Mouse (Mus musculus): Measurements from ENCODE around the gene L3hypdh. TPM values are rescaled to one million over a fixed set of nuclear protein-coding genes. Genes with fewer than 3 reads are reported as not detected.

Gene L3hypdh
- polyA plus RNA-seq, 2 experiments = 5.2 to 6.0 TPM

DNA sequence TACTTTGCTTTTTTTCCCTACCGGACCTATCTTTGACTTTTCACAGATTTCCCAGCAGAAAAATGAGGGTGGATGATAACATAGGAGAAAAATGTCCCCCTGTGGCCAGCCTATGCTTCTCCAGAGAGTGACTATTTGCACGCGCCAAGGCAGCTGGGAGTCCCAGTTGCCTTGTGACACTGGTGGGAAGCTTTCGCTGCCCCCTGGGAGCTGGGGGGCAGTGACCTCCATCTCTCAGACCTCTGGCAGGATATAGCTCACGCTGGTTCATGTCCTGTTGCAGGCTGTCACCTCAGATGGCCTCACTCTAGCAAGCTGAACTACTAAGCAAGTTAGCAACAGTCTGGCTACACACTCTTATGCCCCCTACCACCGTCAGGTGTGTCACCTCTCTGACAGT, 53.4 kb downstream of the L3hypdh start:
- H3K4me1 ChIP-seq (replicated peaks; ENCODE audit: control insufficient read depth in 2 of 2, insufficient read depth in 2 of 2, low read length in 1 of 2) = peaks cover 0 to 7% of the 10 kb centered on the region in 2 experiments; a peak in 2 of 4 replicates
- no peak overlapping the region for H3K4me3 ChIP-seq (ENCODE audit: insufficient read depth in 1 of 2, low read depth in 2 of 2, low read length in 2 of 2)
- no peaks in the 10 kb centered on the region for H3K36me3 ChIP-seq (replicated peaks; ENCODE audit: control insufficient read depth, insufficient read depth, low read depth)
- no peak for ATAC-seq (ENCODE audit: insufficient read depth)
- no peak for DNase-seq (ENCODE audit: low read depth in 3 of 3, low spot score in 3 of 3)
- 67% methylated on average over 6 of the region's 6 CpGs for WGBS (ENCODE audit: insufficient replicate concordance)
- no peak overlapping the region for H3K27ac ChIP-seq
- no peak for TF ChIP-seq CTCF (IDR thresholded peaks at IDR 0.05; ENCODE audit: low read depth)
- TF ChIP-seq EP300 (IDR thresholded peaks at IDR 0.05; ENCODE audit: low read depth) = no peak
- no peaks in the 10 kb centered on the region for H3K27me3 ChIP-seq (ENCODE audit: control insufficient read depth, insufficient read depth, low read length)
- no peak overlapping the region for H3K4me2 ChIP-seq (ENCODE audit: low read depth)
- H3K9ac ChIP-seq (replicated peaks) = no peak overlapping the region
- no peaks in the 10 kb centered on the region for H3K9me3 ChIP-seq (ENCODE audit: control insufficient read depth, low read length)

DNA sequence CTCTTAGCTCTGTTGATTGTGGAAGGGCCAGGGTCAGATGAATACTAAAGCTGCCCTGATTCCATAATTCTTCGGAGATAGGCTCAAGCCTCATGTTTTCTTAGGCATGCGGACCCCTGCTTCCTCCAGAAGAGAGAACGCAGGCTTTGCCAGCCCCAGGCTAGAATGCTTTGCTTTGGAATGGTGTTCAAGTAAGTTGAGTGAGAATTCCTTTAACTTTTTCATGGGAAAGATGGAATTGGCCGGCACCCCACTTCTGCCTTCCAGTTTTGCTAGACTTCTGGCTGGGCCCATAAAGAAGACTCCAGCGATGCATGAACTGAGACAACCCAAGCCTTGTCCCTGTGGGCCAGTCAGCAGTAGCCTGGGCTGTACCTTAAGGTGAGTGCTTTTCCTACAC, 54.1 kb downstream of the L3hypdh start:
- 74% methylated on average over 5 of the region's 5 CpGs for WGBS (ENCODE audit: insufficient replicate concordance)
- no peaks in the 10 kb centered on the region for H3K27me3 ChIP-seq (ENCODE audit: control insufficient read depth, insufficient read depth, low read length)
- no peaks in the 10 kb centered on the region for H3K36me3 ChIP-seq (replicated peaks; ENCODE audit: control insufficient read depth, insufficient read depth, low read depth)
- TF ChIP-seq CTCF (IDR thresholded peaks at IDR 0.05; ENCODE audit: low read depth) (no peak), EP300 (IDR thresholded peaks at IDR 0.05; ENCODE audit: low read depth) (no peak)
- H3K4me1 ChIP-seq (replicated peaks; ENCODE audit: control insufficient read depth in 2 of 2, insufficient read depth in 2 of 2, low read length in 1 of 2) = peaks cover 0 to 1% of the 10 kb centered on the region in 2 experiments; a peak in 2 of 4 replicates
- no peak overlapping the region for H3K9ac ChIP-seq (replicated peaks)
- H3K4me2 ChIP-seq (ENCODE audit: low read depth) = no peak overlapping the region
- DNase-seq (ENCODE audit: low read depth in 3 of 3, low spot score in 3 of 3) = no peak
- H3K9me3 ChIP-seq (ENCODE audit: control insufficient read depth, low read length) = no peaks in the 10 kb centered on the region
- ATAC-seq (ENCODE audit: insufficient read depth) = no peak
- no peak overlapping the region for H3K27ac ChIP-seq
- no peak overlapping the region for H3K4me3 ChIP-seq (ENCODE audit: insufficient read depth in 1 of 2, low read depth in 2 of 2, low read length in 2 of 2)

DNA sequence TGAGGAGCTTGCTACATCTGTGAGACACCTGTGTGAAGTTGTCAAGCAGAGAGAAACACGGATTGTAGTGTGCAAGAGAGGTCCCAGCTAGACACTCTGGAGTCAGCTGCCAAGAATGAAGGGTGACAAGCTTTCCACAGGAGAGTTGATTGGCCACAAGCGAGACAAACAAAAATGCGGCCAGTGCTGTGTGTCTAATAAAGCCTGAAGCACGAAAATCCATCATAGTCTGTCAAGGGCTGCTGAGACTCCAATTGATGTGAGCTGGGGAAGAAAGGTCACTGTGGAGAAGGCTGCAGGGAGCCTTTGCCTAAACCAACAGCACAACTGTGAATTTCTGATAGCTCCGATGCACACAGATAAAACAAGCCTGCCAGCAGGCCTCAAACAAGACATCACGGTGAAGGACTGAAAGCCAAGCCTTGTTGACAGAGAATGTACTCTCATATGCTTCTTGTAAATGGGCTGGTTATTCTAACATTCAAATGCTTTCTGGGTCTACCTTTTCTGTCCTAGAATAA, 59.9 kb downstream of the L3hypdh start:
- no peak for DNase-seq (ENCODE audit: low read depth in 3 of 3, low spot score in 3 of 3)
- no peak for ATAC-seq (ENCODE audit: insufficient read depth)

DNA sequence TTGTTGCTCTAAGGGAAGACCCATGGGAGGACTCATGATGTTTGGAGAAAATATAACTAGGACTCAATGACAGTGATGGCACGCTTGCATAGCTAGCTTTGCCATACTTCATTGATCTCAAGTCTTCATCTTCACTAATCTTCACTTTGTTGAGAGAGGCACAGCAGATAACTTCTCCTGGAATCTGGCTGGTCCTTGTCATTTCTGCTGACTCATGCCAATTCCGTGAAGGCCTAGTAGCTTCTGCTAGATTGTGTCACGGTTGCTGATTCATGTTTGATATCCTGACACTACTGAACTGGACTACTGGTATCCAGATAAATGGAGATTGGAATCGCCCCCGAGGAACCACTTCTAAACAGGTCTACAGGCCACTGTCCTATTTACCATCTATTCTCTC, 61.7 kb downstream of the L3hypdh start:
- Histone ChIP-seq H3K9ac (replicated peaks) (no peak overlapping the region), H3K27me3 (ENCODE audit: control insufficient read depth, insufficient read depth, low read length) (no peaks in the 10 kb centered on the region), H3K4me3 (ENCODE audit: insufficient read depth in 1 of 2, low read depth in 2 of 2, low read length in 2 of 2) (no peak overlapping the region), H3K9me3 (ENCODE audit: control insufficient read depth, low read length) (no peaks in the 10 kb centered on the region; the same call in 1 of the 2 replicates), H3K4me1 (replicated peaks; ENCODE audit: control insufficient read depth in 2 of 2, insufficient read depth in 2 of 2, low read length in 1 of 2) (peaks cover 0 to 3% of the 10 kb centered on the region in 2 experiments; a peak in 1 of 4 replicates), H3K27ac (no peak overlapping the region), H3K4me2 (ENCODE audit: low read depth) (no peak overlapping the region), H3K36me3 (replicated peaks; ENCODE audit: control insufficient read depth, insufficient read depth, low read depth) (no peaks in the 10 kb centered on the region)
- TF ChIP-seq EP300 (IDR thresholded peaks at IDR 0.05; ENCODE audit: low read depth) (no peak), CTCF (IDR thresholded peaks at IDR 0.05; ENCODE audit: low read depth) (no peak)
- no peak for DNase-seq (ENCODE audit: low read depth in 3 of 3, low spot score in 3 of 3)
- ATAC-seq (ENCODE audit: insufficient read depth) = no peak
- 71% methylated on average over 5 of the region's 5 CpGs for WGBS (ENCODE audit: insufficient replicate concordance)

More for the DNA sequence above, 59.9 kb downstream of the L3hypdh start:
- Histone ChIP-seq H3K36me3 (replicated peaks; ENCODE audit: control insufficient read depth, insufficient read depth, low read depth) (no peaks in the 10 kb centered on the region), H3K27me3 (ENCODE audit: control insufficient read depth, insufficient read depth, low read length) (no peaks in the 10 kb centered on the region), H3K4me3 (ENCODE audit: insufficient read depth in 1 of 2, low read depth in 2 of 2, low read length in 2 of 2) (no peak overlapping the region), H3K4me2 (ENCODE audit: low read depth) (no peak overlapping the region), H3K27ac (no peak overlapping the region), H3K9me3 (ENCODE audit: control insufficient read depth, low read length) (no peaks in the 10 kb centered on the region; the same call in 1 of the 2 replicates), H3K9ac (replicated peaks) (no peak overlapping the region), H3K4me1 (replicated peaks; ENCODE audit: control insufficient read depth in 2 of 2, insufficient read depth in 2 of 2, low read length in 1 of 2) (peaks cover 0 to 3% of the 10 kb centered on the region in 2 experiments; a peak in 1 of 4 replicates)
- TF ChIP-seq EP300 (IDR thresholded peaks at IDR 0.05; ENCODE audit: low read depth) (no peak), CTCF (IDR thresholded peaks at IDR 0.05; ENCODE audit: low read depth) (no peak)
- WGBS (ENCODE audit: insufficient replicate concordance) = 52% methylated on average over 6 of the region's 6 CpGs

Small RNA genes within 50 kb of the gene (microRNA-seq; reads per million reads assigned to microRNA genes)
- gene Gm24466 = not detected

Other genes with a start within 250 kb of the L3hypdh start
- gene Gpr135, start 14.3 kb downstream of the L3hypdh start, polyA plus RNA-seq (2012; rRNA removed) = 0.49 and 0.55 TPM in 2 replicates
- gene Gpr135, start 14.3 kb downstream of the L3hypdh start, polyA plus RNA-seq (2014; fragmentation: Nextera tagmentation; extraction: Ambion mirVana) = 0.13 TPM in 2 replicates
- 10.5 and 12.8 TPM in 2 replicates for gene Jkamp, start 150 bp upstream of the L3hypdh start, polyA plus RNA-seq (2012; rRNA removed)
- gene Jkamp, start 150 bp upstream of the L3hypdh start, polyA plus RNA-seq (2014; fragmentation: Nextera tagmentation; extraction: Ambion mirVana) = 12.8 and 13.3 TPM in 2 replicates
- not detected in 2 replicates for gene Ccdc175, start 99.6 kb upstream of the L3hypdh start, polyA plus RNA-seq (2012; rRNA removed)
- gene Ccdc175, start 99.6 kb upstream of the L3hypdh start, polyA plus RNA-seq (2014; fragmentation: Nextera tagmentation; extraction: Ambion mirVana) = not detected in 2 replicates